Mouse (Mus musculus) embryonic fibroblast, embryonic 13.5 days (primary cell): ENCODE measurements at regions not wholly inside any gene's neighbourhood (a gene's known extent, or its start where the extent isn't known, plus 50 kb on each side); places are given as distances from the start of the nearest gene placed in this dataset.

Source experiments
- CTCF ChIP-seq: IDR thresholded peaks from 2 replicates; pipeline ENCODE4 v1.5.1; 2011; ENCODE audit warnings: mild to moderate bottlenecking, control low read depth, low read length, moderate library complexity, borderline replicate concordance; ENCODE audit not compliant: insufficient read depth
- POLR2A ChIP-seq: IDR thresholded peaks from 2 replicates; pipeline ENCODE4 v1.6.1; 2011; ENCODE audit warnings: low read depth, mild to moderate bottlenecking, control low read depth, low read length, moderate library complexity

GRCm38 (mm10) chr5:64468307-64468706 is 312.2 kb downstream of the Tbc1d1 start:
- TF ChIP-seq CTCF (no peak), POLR2A (no peak)
